Mouse (Mus musculus): ENCODE results near the gene Wdcp. TPM values are rescaled to one million over a fixed set of nuclear protein-coding genes. Genes with fewer than 3 reads are reported as not detected.
A peak's percentile ranks its signal among the peaks of the same experiment; 100 is the strongest.

The Wdcp gene
- polyA plus RNA-seq, 1 experiment from 2014 or later: 17.0 TPM

GRCm38 (mm10) chr12:4841392-4841887 is 1.7 kb upstream of the Wdcp start, which contains the start of gene Fkbp1b:
Gene Fkbp1b (minus strand): TSS chr12:4841591.
- peak; percentile 69 for ATAC-seq (ENCODE audit: low FRiP score, low read depth)
- 0 out of 2 replicates have a peak, but pooled peaks cover 20% of the 10 kb centered on the region for H3K27me3 ChIP-seq (replicated peaks)
- H3K4me2 ChIP-seq (replicated peaks): peak within 1 kb of the TSS; percentile 79
- peak within 1 kb of the TSS; percentile 67 for H3K9ac ChIP-seq
- no peaks in the 10 kb centered on the region for H3K36me3 ChIP-seq
- H3K9me3 ChIP-seq: no peaks in the 10 kb centered on the region
- peaks cover 11% of the 10 kb centered on the region for H3K4me1 ChIP-seq
- peak within 1 kb of the TSS; percentile 63 for H3K4me3 ChIP-seq
- under 1% methylated on average over 37 of the region's 37 CpGs for WGBS
- no peak within 1 kb of the TSS for H3K27ac ChIP-seq

DNA sequence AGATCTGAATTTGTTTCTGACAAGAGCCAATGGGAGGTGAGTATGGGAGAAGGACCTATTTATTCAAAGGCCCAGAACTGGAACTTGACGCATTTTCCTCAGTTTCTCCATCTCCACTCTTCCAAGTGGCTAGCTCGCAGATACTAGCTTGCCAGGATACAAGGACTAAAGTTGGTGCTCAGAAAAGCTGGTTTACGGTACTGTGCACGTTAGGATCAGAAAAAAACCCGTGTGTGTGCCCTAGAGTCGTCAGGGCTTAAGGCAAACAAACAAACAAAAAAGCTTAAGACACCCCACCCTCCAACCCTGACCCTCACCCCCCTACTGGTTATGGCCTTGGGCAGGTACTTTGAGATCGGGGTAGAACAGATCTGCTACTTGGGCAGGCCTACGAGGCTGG is 647 bp upstream of the Wdcp start:
- no peaks in the 10 kb centered on the region for H3K36me3 ChIP-seq
- no peak overlapping the region for H3K9ac ChIP-seq
- no peak overlapping the region; the same call in 1 of the 2 replicates for H3K4me2 ChIP-seq (replicated peaks)
- 0 out of 2 replicates have a peak, but pooled peaks cover 20% of the 10 kb centered on the region for H3K27me3 ChIP-seq (replicated peaks)
- WGBS: 87% methylated on average over 8 of the region's 8 CpGs
- H3K4me3 ChIP-seq: no peak overlapping the region
- H3K9me3 ChIP-seq: no peaks in the 10 kb centered on the region
- ATAC-seq (ENCODE audit: low FRiP score, low read depth): no peak
- H3K4me1 ChIP-seq: peaks cover 11% of the 10 kb centered on the region
- H3K27ac ChIP-seq: no peak overlapping the region

DNA sequence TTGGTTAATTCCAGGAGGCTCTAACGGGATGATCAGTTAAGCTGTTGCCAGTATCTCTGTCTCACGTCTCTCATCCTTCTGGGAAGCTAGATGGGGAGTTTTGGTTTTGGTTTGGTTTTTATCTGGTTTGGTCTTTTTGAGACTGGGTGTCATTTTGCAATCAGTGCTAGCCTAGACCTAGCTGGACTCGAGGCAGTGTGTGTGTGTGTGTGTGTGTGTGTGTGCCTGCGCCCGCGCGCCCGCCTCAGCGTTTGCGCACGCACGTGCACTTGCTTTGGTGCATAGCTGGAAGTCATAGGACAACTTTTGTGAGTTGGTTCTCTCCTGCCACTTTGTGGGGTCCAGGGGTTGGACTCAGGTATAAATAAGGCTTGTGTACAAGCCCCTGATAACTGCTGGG is 638 bp downstream of the Wdcp start:
- Histone ChIP-seq H3K27ac (no peak overlapping the region), H3K4me3 (peak overlapping the region; percentile 67), H3K9me3 (no peaks in the 10 kb centered on the region), H3K4me1 (peaks cover 11% of the 10 kb centered on the region), H3K36me3 (no peaks in the 10 kb centered on the region), H3K9ac (peak overlapping the region; percentile 53), H3K27me3 (replicated peaks) (0 out of 2 replicates have a peak, but pooled peaks cover 20% of the 10 kb centered on the region), H3K4me2 (replicated peaks) (peak overlapping the region; percentile 81)
- peak; percentile 44; the same call in 1 of the 2 replicates for ATAC-seq (ENCODE audit: low FRiP score, low read depth)
- WGBS: under 1% methylated on average over 12 of the region's 12 CpGs

GRCm38 (mm10) chr12:4856160-4856559 is 13.1 kb downstream of the Wdcp start:
- Histone ChIP-seq H3K27ac (no peak overlapping the region), H3K27me3 (replicated peaks) (no peaks in the 10 kb centered on the region), H3K4me2 (replicated peaks) (no peak overlapping the region), H3K4me1 (peaks cover 5% of the 10 kb centered on the region), H3K36me3 (peaks cover 23% of the 10 kb centered on the region; the same call in 1 of the 2 replicates), H3K9me3 (no peaks in the 10 kb centered on the region), H3K4me3 (no peak overlapping the region), H3K9ac (no peak overlapping the region)
- WGBS: 99% methylated on average over 5 of the region's 5 CpGs
- no peak for ATAC-seq (ENCODE audit: low FRiP score, low read depth)

GRCm38 (mm10) chr12:4856834-4857233 is 13.7 kb downstream of the Wdcp start:
- Histone ChIP-seq H3K9ac (no peak overlapping the region), H3K4me3 (no peak overlapping the region), H3K27ac (no peak overlapping the region), H3K27me3 (replicated peaks) (no peaks in the 10 kb centered on the region), H3K4me1 (peaks cover 5% of the 10 kb centered on the region), H3K9me3 (no peaks in the 10 kb centered on the region), H3K36me3 (peaks cover 17% of the 10 kb centered on the region; the same call in 1 of the 2 replicates), H3K4me2 (replicated peaks) (no peak overlapping the region)
- ATAC-seq (ENCODE audit: low FRiP score, low read depth): no peak
- WGBS: 93% methylated on average over 2 of the region's 2 CpGs

DNA sequence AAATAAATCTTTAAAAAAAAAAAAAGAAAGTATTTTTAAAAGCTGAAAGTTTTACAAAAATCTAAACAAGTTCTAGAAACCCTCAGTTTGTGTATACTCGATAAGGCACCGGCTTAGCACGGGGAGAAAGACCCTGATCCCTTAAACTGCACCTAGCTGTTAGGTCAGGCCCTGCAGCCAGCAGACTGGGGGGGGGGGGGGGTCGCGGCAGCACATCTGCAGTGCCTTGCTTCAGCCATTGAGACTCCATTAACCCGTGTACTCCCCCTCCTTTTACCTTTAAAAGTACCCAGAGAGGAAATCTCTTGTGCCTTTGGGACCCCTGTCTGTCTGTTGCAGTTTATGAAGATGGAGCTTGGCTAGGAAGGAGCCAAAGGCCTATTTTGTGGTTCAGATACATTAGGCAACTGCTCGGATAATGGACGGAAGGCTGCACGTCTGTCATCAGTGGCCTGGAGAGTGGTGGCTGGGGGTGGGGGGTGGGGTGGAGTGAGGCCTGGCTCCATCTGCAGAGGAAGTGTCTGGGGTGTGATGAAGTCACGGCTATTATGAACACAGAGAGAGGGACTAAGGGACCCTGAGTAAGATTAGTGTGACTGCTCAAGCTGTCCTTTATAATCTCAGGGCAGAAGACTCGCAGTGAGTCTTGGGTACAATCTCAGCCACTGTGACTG is 16.3 kb downstream of the Wdcp start:
- 41% methylated on average over 11 of the region's 11 CpGs for WGBS
- Histone ChIP-seq H3K9ac (no peak overlapping the region), H3K9me3 (no peaks in the 10 kb centered on the region), H3K4me2 (replicated peaks) (no peak overlapping the region), H3K36me3 (peaks cover 6% of the 10 kb centered on the region; the same call in 1 of the 2 replicates), H3K4me3 (no peak overlapping the region), H3K27me3 (replicated peaks) (no peaks in the 10 kb centered on the region), H3K27ac (0 out of 2 replicates have a peak overlapping the region, but pooled peaks have one; percentile 20), H3K4me1 (peaks cover 10% of the 10 kb centered on the region)
- ATAC-seq (ENCODE audit: low FRiP score, low read depth): peak; percentile 83

DNA sequence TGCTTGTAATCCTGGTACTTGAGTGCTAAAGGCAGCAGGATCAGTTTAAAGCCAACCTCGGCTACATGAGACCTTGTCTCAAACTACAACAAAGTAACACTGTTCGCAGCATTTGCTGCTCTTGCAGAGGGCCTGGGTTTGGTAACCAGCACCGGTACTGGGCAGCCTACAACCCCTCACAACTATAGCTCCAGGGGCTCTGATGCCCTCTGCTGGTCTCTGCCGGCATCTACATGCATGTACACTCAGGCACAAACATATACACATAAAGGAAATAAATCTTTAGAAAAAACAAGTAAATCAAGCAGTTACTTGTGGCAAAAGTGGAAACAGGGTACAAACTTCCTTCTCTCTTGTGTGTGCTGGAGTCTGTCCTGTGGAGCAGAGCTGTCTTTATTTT is 19.6 kb downstream of the Wdcp start:
- Histone ChIP-seq H3K4me3 (no peak overlapping the region), H3K9me3 (no peaks in the 10 kb centered on the region), H3K9ac (no peak overlapping the region), H3K4me2 (replicated peaks) (no peak overlapping the region), H3K4me1 (peaks cover 10% of the 10 kb centered on the region), H3K27ac (no peak overlapping the region), H3K36me3 (no peaks in the 10 kb centered on the region), H3K27me3 (replicated peaks) (no peaks in the 10 kb centered on the region)
- no peak for ATAC-seq (ENCODE audit: low FRiP score, low read depth)
- WGBS: 87% methylated on average over 4 of the region's 4 CpGs

GRCm38 (mm10) chr12:4863654-4864337 is 20.7 kb downstream of the Wdcp start:
- H3K27me3 ChIP-seq (replicated peaks): no peaks in the 10 kb centered on the region
- WGBS: 77% methylated on average over 4 of the region's 4 CpGs
- no peak overlapping the region for H3K9ac ChIP-seq
- H3K27ac ChIP-seq: no peak overlapping the region
- no peaks in the 10 kb centered on the region for H3K36me3 ChIP-seq
- peaks cover 10% of the 10 kb centered on the region for H3K4me1 ChIP-seq
- H3K9me3 ChIP-seq: no peaks in the 10 kb centered on the region
- ATAC-seq (ENCODE audit: low FRiP score, low read depth): no peak
- no peak overlapping the region for H3K4me3 ChIP-seq
- H3K4me2 ChIP-seq (replicated peaks): no peak overlapping the region

GRCm38 (mm10) chr12:4864338-4864690 is 21.2 kb downstream of the Wdcp start:
- no peaks in the 10 kb centered on the region for H3K27me3 ChIP-seq (replicated peaks)
- no peak overlapping the region for H3K27ac ChIP-seq
- no peaks in the 10 kb centered on the region for H3K36me3 ChIP-seq
- 82% methylated on average over 4 of the region's 4 CpGs for WGBS
- no peak for ATAC-seq (ENCODE audit: low FRiP score, low read depth)
- H3K4me1 ChIP-seq: peaks cover 10% of the 10 kb centered on the region
- H3K9ac ChIP-seq: no peak overlapping the region
- H3K4me3 ChIP-seq: no peak overlapping the region
- H3K4me2 ChIP-seq (replicated peaks): no peak overlapping the region
- no peaks in the 10 kb centered on the region for H3K9me3 ChIP-seq

DNA sequence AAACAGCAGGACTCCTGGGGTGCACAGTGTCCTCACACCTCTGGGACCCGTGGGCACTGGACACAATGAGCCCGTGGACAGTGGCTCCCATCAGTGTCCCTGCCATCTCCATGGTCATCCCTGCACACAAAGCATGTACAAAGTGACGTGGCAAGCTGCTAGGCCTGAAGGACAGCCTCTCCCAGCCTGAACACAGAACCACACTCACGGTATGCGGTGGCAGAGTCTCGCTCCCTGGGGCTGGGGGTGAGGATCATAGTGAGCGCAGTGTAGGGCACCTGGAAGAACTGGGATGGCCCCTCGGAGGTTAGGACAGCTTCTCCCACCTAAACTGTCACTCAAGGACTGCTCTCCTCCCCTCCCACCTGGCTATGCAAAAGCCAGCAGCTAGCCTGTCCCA is 25.8 kb downstream of the Wdcp start:
- no peaks in the 10 kb centered on the region for H3K36me3 ChIP-seq
- no peak overlapping the region for H3K9ac ChIP-seq
- H3K27ac ChIP-seq: no peak overlapping the region
- H3K4me1 ChIP-seq: peaks cover 6% of the 10 kb centered on the region
- H3K27me3 ChIP-seq (replicated peaks): peaks cover 9% of the 10 kb centered on the region
- H3K4me2 ChIP-seq (replicated peaks): no peak overlapping the region
- H3K4me3 ChIP-seq: no peak overlapping the region
- WGBS: 85% methylated on average over 8 of the region's 8 CpGs
- no peaks in the 10 kb centered on the region for H3K9me3 ChIP-seq
- ATAC-seq (ENCODE audit: low FRiP score, low read depth): no peak

DNA sequence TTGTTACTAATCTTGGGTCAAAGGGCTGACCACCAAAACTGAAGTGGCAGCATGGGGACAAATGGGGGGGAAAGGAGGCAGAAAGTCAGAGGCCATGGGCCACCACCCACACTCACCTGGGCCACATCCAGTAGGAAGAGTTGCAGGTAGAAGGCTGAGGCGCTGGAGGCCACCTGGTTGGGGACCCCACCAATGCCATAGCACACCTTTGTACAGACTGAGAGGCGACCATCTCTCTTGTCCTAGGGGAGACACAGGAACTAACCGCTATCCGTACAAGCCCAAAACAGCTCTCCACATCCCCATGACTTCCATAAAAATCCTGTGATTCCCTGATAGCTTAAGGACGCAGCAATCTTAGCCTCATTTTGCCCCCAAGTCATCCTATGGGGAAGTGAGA is 28.2 kb downstream of the Wdcp start:
- no peak for ATAC-seq (ENCODE audit: low FRiP score, low read depth)
- 89% methylated on average over 5 of the region's 5 CpGs for WGBS
- Histone ChIP-seq H3K4me1 (peaks cover 7% of the 10 kb centered on the region), H3K9ac (no peak overlapping the region), H3K4me2 (replicated peaks) (no peak overlapping the region), H3K27ac (no peak overlapping the region), H3K4me3 (no peak overlapping the region), H3K9me3 (no peaks in the 10 kb centered on the region), H3K27me3 (replicated peaks) (peaks cover 10% of the 10 kb centered on the region), H3K36me3 (no peaks in the 10 kb centered on the region)

DNA sequence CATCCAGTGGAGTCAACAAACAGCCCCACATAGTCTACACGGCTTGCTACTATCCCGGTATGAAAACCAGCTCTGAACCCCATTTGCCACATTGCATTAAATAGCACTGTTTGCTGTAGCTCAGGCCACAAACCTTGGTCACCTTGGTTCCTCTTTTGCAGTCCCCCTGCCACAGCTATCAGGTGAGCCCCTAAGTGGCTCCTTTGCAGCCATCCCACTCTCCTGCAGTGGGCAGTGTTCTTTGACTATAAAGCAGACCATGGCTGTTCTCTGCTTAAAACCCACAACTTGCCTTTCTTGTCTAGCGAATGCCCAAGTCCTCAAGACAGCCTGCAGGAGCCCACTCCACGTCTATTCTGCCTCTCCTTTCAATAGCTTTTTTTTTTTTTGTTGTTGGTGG is 29.2 kb downstream of the Wdcp start:
- no peaks in the 10 kb centered on the region for H3K36me3 ChIP-seq
- no peak overlapping the region for H3K27ac ChIP-seq
- H3K4me1 ChIP-seq: peaks cover 7% of the 10 kb centered on the region
- ATAC-seq (ENCODE audit: low FRiP score, low read depth): no peak
- 66% methylated on average over 4 of the region's 4 CpGs for WGBS
- no peak overlapping the region for H3K4me3 ChIP-seq
- H3K9ac ChIP-seq: no peak overlapping the region
- no peak overlapping the region for H3K4me2 ChIP-seq (replicated peaks)
- H3K27me3 ChIP-seq (replicated peaks): peaks cover 10% of the 10 kb centered on the region
- no peaks in the 10 kb centered on the region for H3K9me3 ChIP-seq

Measured in neural tube, embryonic 12.5 days (tissue).